Mouse (Mus musculus): Measurements from ENCODE around the gene Ror2. TPM values are rescaled to one million over a fixed set of nuclear protein-coding genes. Genes with fewer than 3 reads are reported as not detected.

The Ror2 gene
- polyA plus RNA-seq, 1 experiment from 2014 or later = 40.1 TPM

DNA sequence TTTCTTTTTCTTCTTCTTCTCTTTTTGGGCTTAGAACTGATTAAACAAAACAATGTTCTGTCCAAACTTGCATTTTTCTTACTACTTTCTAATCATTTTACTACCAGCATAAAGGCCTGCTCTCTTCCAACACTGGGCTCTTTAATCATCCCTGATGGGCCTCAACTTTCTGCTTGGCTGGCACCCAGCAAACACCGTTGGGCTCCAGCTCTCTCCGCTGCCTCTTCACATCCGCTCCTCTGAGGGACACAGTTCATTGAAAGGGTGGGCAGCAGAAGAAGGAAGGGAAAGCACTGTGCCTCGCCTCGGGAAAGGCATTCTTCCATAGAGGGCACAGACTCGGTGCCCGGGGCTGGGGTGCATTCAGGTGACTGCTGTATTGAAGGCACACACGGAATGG, 41.8 kb downstream of the Ror2 start:
- H3K27me3 ChIP-seq (ENCODE audit: low read depth, poor library complexity, severe bottlenecking) = no peaks in the 10 kb centered on the region
- no peak overlapping the region for H3K27ac ChIP-seq
- no peak overlapping the region for H3K4me3 ChIP-seq
- H3K36me3 ChIP-seq = peaks cover 30% of the 10 kb centered on the region
- no peaks in the 10 kb centered on the region for H3K9me3 ChIP-seq (replicated peaks)
- peaks cover 60% of the 10 kb centered on the region for H3K4me1 ChIP-seq
- DNase-seq (ENCODE audit: low spot score) = no peak
- WGBS = 92% methylated on average over 8 of the region's 8 CpGs

DNA sequence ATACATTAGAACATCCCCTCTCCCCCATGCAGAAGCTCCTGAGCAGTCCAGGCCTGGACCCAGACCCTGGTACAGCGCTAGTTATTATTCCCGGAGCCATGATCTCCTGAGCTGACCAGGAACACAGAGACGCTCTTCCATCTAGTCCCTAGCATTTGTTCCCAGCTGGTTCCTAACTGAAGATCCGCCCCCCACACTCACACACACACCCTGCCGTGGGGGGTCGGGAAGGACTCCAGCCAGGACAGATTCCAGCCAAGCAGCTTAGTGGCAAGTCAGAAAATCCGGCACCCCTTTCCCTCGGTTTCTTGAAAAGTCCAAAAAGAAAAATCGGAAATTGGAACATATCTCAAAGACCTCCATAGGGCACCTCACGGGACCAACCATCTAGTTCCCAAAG, 48.5 kb downstream of the Ror2 start:
- Histone ChIP-seq H3K9me3 (replicated peaks) (no peaks in the 10 kb centered on the region), H3K27ac (peak overlapping the region; percentile 21; the same call in 1 of the 2 replicates)
- DNase-seq (ENCODE audit: low spot score) = peak; percentile 33

GRCm38 (mm10) chr13:53236434-53237401, 49.2 kb downstream of the Ror2 start:
- DNase-seq (ENCODE audit: low spot score) = peak; percentile 68
- peak overlapping the region; percentile 72 for H3K27ac ChIP-seq
- H3K27me3 ChIP-seq (ENCODE audit: low read depth, poor library complexity, severe bottlenecking) = no peaks in the 10 kb centered on the region
- WGBS = 11% methylated on average over 18 of the region's 18 CpGs
- H3K4me1 ChIP-seq = peaks cover 87% of the 10 kb centered on the region
- H3K9me3 ChIP-seq (replicated peaks) = no peaks in the 10 kb centered on the region
- H3K4me3 ChIP-seq = peak overlapping the region; percentile 11; the same call in 1 of the 2 replicates
- peaks cover 14% of the 10 kb centered on the region for H3K36me3 ChIP-seq

More for the DNA sequence above, 48.5 kb downstream of the Ror2 start:
- 50% methylated on average over 10 of the region's 10 CpGs for WGBS
- Histone ChIP-seq H3K4me3 (no peak overlapping the region), H3K27me3 (ENCODE audit: low read depth, poor library complexity, severe bottlenecking) (no peaks in the 10 kb centered on the region), H3K4me1 (peaks cover 82% of the 10 kb centered on the region), H3K36me3 (peaks cover 22% of the 10 kb centered on the region)

DNA sequence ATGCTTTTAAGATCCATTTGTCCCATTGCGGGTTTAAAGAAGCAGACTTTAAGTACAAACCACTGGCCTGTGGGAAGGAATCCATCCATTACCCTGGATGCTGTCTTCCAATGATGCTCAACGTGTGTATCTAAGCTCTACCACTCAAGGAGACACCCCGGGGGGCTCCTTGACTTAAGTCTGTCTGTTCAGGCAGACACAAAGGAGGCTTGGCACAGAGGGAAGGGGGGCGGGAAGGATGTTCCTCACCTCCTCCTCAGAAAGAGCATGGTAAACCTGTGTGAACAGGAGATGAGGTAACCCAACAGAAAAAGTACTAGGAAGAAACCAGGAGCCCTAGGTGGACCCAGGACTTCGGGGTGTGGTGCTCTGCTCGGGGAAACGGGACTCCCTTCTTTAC, 50.0 kb downstream of the Ror2 start:
- H3K27ac ChIP-seq = peak overlapping the region; percentile 72; the same call in 1 of the 2 replicates
- 15% methylated on average over 7 of the region's 7 CpGs for WGBS
- H3K27me3 ChIP-seq (ENCODE audit: low read depth, poor library complexity, severe bottlenecking) = no peaks in the 10 kb centered on the region
- peak overlapping the region; percentile 11; the same call in 1 of the 2 replicates for H3K4me3 ChIP-seq
- DNase-seq (ENCODE audit: low spot score) = no peak
- H3K9me3 ChIP-seq (replicated peaks) = no peaks in the 10 kb centered on the region
- H3K36me3 ChIP-seq = peaks cover 7% of the 10 kb centered on the region
- peaks cover 91% of the 10 kb centered on the region for H3K4me1 ChIP-seq

DNA sequence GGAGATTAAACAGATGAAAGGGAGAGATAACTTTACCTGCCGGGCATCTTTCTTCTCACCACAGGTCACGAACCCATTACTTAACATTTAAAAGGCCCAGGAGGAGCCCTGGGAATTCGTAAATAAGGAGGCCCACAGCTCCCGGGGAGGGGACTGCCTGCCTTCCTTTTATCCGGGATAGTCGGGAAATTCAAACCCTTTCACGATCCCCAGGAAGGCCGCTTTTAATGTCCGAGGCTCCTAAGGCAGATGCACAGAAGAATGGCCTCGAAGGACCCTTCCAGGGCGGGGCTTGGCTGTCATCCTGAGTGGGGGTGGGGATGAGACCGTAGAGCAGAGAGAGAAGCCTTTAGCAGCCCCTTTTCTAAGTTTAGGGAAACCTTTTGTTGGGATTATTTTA, 51.1 kb downstream of the Ror2 start:
- peaks cover 94% of the 10 kb centered on the region for H3K4me1 ChIP-seq
- no peak overlapping the region for H3K27ac ChIP-seq
- H3K36me3 ChIP-seq = peaks cover under 1% of the 10 kb centered on the region
- WGBS = 4% methylated on average over 12 of the region's 12 CpGs
- no peaks in the 10 kb centered on the region for H3K27me3 ChIP-seq (ENCODE audit: low read depth, poor library complexity, severe bottlenecking)
- H3K4me3 ChIP-seq = no peak overlapping the region
- peak; percentile 31 for DNase-seq (ENCODE audit: low spot score)
- H3K9me3 ChIP-seq (replicated peaks) = no peaks in the 10 kb centered on the region

DNA sequence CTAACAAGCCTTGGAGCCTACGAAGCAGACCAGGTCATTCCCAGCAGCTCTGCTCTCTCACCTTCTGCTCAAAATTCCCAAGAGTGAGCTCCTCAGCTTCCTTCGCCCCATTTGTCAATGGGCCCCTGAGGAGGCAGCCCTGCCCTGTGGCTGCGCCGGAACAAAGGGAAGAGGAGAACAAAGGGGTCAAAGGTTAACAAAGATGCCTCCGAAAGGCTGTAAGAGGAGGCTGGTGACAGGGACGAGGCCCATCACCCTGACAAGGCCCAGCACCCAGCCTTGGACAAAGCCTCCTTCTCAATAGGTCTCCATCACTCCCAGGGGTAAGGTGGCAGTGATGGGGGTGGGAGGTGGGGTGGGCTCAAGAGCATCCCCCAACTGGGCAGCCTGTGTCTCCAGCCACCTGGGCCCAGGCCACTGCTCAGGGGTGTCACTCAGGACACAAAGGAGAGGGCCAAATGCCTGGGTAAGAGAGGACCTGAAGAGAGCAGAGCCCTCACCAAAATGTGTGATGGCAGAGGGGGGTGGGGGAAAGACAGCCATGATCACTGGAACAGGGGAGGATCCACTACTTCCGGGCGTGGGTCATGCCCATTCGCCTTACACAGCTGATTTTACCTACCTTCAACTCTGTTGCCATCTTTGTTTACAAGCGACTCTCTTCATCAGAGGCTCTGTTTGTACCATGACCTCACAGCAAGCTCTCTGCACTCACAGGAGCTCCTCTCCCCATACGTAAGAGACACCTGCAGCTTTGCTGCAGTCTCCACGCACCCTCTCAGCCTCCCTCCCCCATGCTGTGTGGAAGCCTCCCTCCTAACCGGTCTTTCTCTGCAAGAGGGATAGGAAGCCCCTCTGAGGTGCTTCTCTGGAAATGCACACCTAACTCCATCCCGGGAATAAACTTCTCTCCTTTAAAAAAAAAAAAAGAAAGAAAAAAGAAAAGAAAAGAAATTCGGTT, 51.8 kb downstream of the Ror2 start:
- Histone ChIP-seq H3K9me3 (replicated peaks) (no peaks in the 10 kb centered on the region), H3K27ac (peak overlapping the region; percentile 53), H3K4me3 (no peak overlapping the region), H3K27me3 (ENCODE audit: low read depth, poor library complexity, severe bottlenecking) (no peaks in the 10 kb centered on the region), H3K36me3 (peaks cover 8% of the 10 kb centered on the region), H3K4me1 (peaks cover 90% of the 10 kb centered on the region)
- WGBS = 11% methylated on average over 15 of the region's 15 CpGs
- peak; percentile 29 for DNase-seq (ENCODE audit: low spot score)

- WGBS = 8% methylated on average over 9 of the region's 9 CpGs
- no peak overlapping the region for H3K4me3 ChIP-seq
- H3K9me3 ChIP-seq (replicated peaks) = no peaks in the 10 kb centered on the region
- no peaks in the 10 kb centered on the region for H3K27me3 ChIP-seq (ENCODE audit: low read depth, poor library complexity, severe bottlenecking)
- peak overlapping the region; percentile 53; the same call in 1 of the 2 replicates for H3K27ac ChIP-seq
- H3K4me1 ChIP-seq = peaks cover 82% of the 10 kb centered on the region
- peaks cover 15% of the 10 kb centered on the region for H3K36me3 ChIP-seq
- DNase-seq (ENCODE audit: low spot score) = no peak
These were observed 52.5 kb downstream of the Ror2 start for GRCm38 (mm10) chr13:53233381-53233780.

DNA sequence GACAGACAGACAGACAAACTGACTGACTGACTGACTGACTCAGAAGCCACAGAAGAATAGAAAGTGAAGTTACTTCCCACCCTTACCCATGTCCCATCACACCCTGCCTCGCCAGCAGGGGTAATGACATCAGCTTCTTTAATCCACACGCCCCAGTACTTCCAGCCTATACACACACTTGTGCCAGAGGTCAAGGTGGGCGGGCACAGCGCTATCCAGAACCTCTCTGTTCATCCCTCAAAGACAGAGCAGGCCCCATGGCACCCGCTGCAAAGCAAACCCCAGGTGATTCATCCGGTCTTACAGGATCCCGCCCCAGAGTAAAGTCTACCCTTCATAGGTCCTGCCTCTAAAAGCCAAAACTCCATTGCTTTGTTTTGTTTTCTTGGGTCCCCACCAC, 53.5 kb downstream of the Ror2 start:
- Histone ChIP-seq H3K27ac (no peak overlapping the region), H3K4me3 (no peak overlapping the region), H3K9me3 (replicated peaks) (no peaks in the 10 kb centered on the region), H3K27me3 (ENCODE audit: low read depth, poor library complexity, severe bottlenecking) (no peaks in the 10 kb centered on the region), H3K4me1 (peaks cover 78% of the 10 kb centered on the region), H3K36me3 (peaks cover 15% of the 10 kb centered on the region)
- WGBS = 25% methylated on average over 7 of the region's 7 CpGs
- no peak for DNase-seq (ENCODE audit: low spot score)

- peaks cover 68% of the 10 kb centered on the region for H3K4me1 ChIP-seq
- H3K9me3 ChIP-seq (replicated peaks) = no peaks in the 10 kb centered on the region; the same call in 1 of the 2 replicates
- peaks cover 25% of the 10 kb centered on the region for H3K36me3 ChIP-seq
- 0 out of 2 replicates have a peak overlapping the region, but pooled peaks have one; percentile 25 for H3K27ac ChIP-seq
- no peak for DNase-seq (ENCODE audit: low spot score)
- no peak overlapping the region for H3K4me3 ChIP-seq
- 78% methylated on average over 18 of the region's 18 CpGs for WGBS
- H3K27me3 ChIP-seq (ENCODE audit: low read depth, poor library complexity, severe bottlenecking) = no peaks in the 10 kb centered on the region
These were observed 55.3 kb downstream of the Ror2 start for GRCm38 (mm10) chr13:53230446-53231161.

GRCm38 (mm10) chr13:53227019-53227418, 58.9 kb downstream of the Ror2 start:
- H3K27ac ChIP-seq = peak overlapping the region; percentile 53; the same call in 1 of the 2 replicates
- 34% methylated on average over 6 of the region's 6 CpGs for WGBS
- DNase-seq (ENCODE audit: low spot score) = peak; percentile 55

GRCm38 (mm10) chr13:53226461-53226860, 59.5 kb downstream of the Ror2 start:
- Histone ChIP-seq H3K4me3 (no peak overlapping the region), H3K9me3 (replicated peaks) (peaks cover 5% of the 10 kb centered on the region; the same call in 1 of the 2 replicates), H3K27ac (peak overlapping the region; percentile 53; the same call in 1 of the 2 replicates), H3K4me1 (peaks cover 43% of the 10 kb centered on the region), H3K36me3 (peaks cover 40% of the 10 kb centered on the region), H3K27me3 (ENCODE audit: low read depth, poor library complexity, severe bottlenecking) (no peaks in the 10 kb centered on the region)
- no peak for DNase-seq (ENCODE audit: low spot score)
- WGBS = 80% methylated on average over 7 of the region's 7 CpGs

More at GRCm38 (mm10) chr13:53227019-53227418, 58.9 kb downstream of the Ror2 start:
- Histone ChIP-seq H3K27me3 (ENCODE audit: low read depth, poor library complexity, severe bottlenecking) (no peaks in the 10 kb centered on the region), H3K36me3 (peaks cover 40% of the 10 kb centered on the region), H3K9me3 (replicated peaks) (peaks cover 5% of the 10 kb centered on the region; the same call in 1 of the 2 replicates), H3K4me1 (peaks cover 43% of the 10 kb centered on the region), H3K4me3 (no peak overlapping the region)

DNA sequence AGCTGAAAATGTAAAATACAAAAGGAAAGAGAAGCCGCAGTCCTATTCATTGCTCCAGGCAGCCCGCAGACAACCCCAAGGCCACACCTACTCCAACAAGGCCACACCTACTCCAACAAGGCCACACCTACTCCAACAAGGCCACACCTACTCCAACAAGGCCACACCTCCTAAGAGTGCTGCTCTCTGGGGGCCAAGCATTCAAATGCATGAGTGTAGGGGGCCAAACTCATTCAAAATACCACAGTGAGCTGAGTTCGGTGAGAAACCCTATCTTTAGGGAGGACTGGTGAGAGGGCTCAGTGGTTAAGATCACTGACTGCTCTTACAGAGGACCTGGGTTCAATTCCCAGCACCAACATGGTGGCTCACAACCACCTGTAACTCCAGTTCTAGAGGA, 60.0 kb downstream of the Ror2 start:
- no peaks in the 10 kb centered on the region for H3K27me3 ChIP-seq (ENCODE audit: low read depth, poor library complexity, severe bottlenecking)
- no peak overlapping the region for H3K27ac ChIP-seq
- WGBS = 93% methylated on average over 3 of the region's 3 CpGs
- peaks cover 5% of the 10 kb centered on the region; the same call in 1 of the 2 replicates for H3K9me3 ChIP-seq (replicated peaks)
- H3K4me3 ChIP-seq = no peak overlapping the region
- DNase-seq (ENCODE audit: low spot score) = no peak
- peaks cover 43% of the 10 kb centered on the region for H3K4me1 ChIP-seq
- H3K36me3 ChIP-seq = peaks cover 40% of the 10 kb centered on the region

Data from limb, embryonic 10.5 days (tissue).